Mouse (Mus musculus) neural tube, embryonic 13.5 days (tissue): ENCODE measurements around the gene Mafk. TPM values are rescaled to one million over a fixed set of nuclear protein-coding genes. Genes with fewer than 3 reads are reported as not detected.

Experiments used
- ATAC-seq: fragments of 200-750 bp; cut with Nextera tagmentation; 2 replicates; pipeline ENCODE4 v1.8.0; 2017; ENCODE audit warnings: low read depth, mild to moderate bottlenecking, moderate TSS enrichment, moderate library complexity
- H3K27ac ChIP-seq: fragments of 300-500 bp; sonication (generic); replicated peaks from 2 replicates; pipeline ENCODE4 v1.5.1; 2015; ENCODE audit warnings: moderate library complexity, mild to moderate bottlenecking, inconsistent platforms
- H3K27me3 ChIP-seq: fragments of 300-500 bp; sonication (generic); 2 replicates; pipeline ENCODE4 v1.6.1; 2015; ENCODE audit warnings: mild to moderate bottlenecking, inconsistent platforms
- H3K36me3 ChIP-seq: fragments of 300-500 bp; sonication (generic); 2 replicates; pipeline ENCODE4 v1.6.1; 2015; ENCODE audit warnings: mild to moderate bottlenecking, inconsistent platforms
- H3K4me1 ChIP-seq: fragments of 300-500 bp; sonication (generic); replicated peaks from 2 replicates; pipeline ENCODE4 v1.6.1; 2015; ENCODE audit warnings: inconsistent platforms
- H3K4me2 ChIP-seq: fragments of 300-500 bp; sonication (generic); 2 replicates; pipeline ENCODE4 v1.6.1; 2015; ENCODE audit warnings: inconsistent platforms, mild to moderate bottlenecking, moderate library complexity
- H3K4me3 ChIP-seq: fragments of 300-500 bp; sonication (generic); 2 replicates; pipeline ENCODE4 v1.5.1; 2015; ENCODE audit warnings: mild to moderate bottlenecking, inconsistent platforms
- H3K9ac ChIP-seq: fragments of 300-500 bp; sonication (generic); 2 replicates; pipeline ENCODE4 v1.6.1; 2015; ENCODE audit warnings: moderate library complexity, mild to moderate bottlenecking, inconsistent platforms
- H3K9me3 ChIP-seq: fragments of 300-500 bp; sonication (generic); 2 replicates; pipeline ENCODE4 v1.6.1; 2016; ENCODE audit warnings: inconsistent platforms
- WGBS: fragments of 180-500 bp; shearing (Covaris S2); methylation state at CpG from one replicate; pipeline ENCODE4 v1.1.7; 2015; 5-methylcytosine and 5-hydroxymethylcytosine counted together
- polyA plus RNA-seq: library from polyadenylated mRNA; unstranded; fragments of >200 nt; fragmentation: Nextera tagmentation; extraction: Ambion mirVana; gene quantifications from 2 replicates; pipeline ENCODE4 v1.2.1, GENCODE M21; 2015

The Mafk gene
- polyA plus RNA-seq, 1 experiment from 2014 or later = 12.1 TPM

DNA sequence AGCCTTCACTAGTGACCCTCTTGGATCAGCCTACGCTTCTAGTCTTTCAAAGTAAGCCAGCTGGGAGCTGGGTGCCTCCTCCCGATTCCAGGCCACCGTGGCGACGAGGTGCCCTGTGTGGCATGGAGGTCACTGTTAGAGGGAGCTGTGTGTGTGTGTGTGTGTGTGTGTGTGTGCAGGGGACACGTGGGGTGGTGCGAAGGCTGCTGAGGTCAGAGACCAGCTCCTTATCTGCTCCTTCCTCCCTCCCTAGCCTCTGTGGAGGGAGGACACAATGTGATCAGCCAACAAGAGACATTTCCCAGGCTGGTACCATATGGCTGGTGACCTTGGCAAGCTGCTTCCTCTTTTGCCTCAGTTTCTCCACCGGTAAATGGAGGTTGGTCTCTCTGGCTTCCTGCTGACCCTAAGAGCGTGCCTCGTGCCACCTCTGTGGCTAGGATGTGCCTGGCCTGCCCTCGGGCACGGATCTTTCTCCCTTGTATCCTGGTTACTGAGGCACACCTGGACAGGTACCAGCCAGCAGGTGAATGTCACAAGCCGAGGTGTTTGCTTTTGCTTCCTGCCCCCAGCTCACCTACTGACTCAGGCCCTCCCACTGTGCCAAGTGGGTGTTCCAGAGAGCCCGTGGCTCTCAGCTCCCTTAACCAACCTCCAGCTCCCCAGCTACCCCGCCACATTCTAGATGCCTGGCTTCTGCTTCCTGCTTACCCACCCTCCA lies 20.5 kb downstream of the Mafk start:
- H3K4me1 ChIP-seq = no peaks in the 10 kb centered on the region
- no peak for ATAC-seq
- peaks cover 40% of the 10 kb centered on the region for H3K27me3 ChIP-seq
- H3K9me3 ChIP-seq = no peaks in the 10 kb centered on the region
- no peak overlapping the region for H3K27ac ChIP-seq
- H3K4me2 ChIP-seq = no peak overlapping the region
- H3K4me3 ChIP-seq = no peak overlapping the region
- no peak overlapping the region for H3K9ac ChIP-seq
- 79% methylated on average over 15 of the region's 15 CpGs for WGBS
- no peaks in the 10 kb centered on the region for H3K36me3 ChIP-seq

DNA sequence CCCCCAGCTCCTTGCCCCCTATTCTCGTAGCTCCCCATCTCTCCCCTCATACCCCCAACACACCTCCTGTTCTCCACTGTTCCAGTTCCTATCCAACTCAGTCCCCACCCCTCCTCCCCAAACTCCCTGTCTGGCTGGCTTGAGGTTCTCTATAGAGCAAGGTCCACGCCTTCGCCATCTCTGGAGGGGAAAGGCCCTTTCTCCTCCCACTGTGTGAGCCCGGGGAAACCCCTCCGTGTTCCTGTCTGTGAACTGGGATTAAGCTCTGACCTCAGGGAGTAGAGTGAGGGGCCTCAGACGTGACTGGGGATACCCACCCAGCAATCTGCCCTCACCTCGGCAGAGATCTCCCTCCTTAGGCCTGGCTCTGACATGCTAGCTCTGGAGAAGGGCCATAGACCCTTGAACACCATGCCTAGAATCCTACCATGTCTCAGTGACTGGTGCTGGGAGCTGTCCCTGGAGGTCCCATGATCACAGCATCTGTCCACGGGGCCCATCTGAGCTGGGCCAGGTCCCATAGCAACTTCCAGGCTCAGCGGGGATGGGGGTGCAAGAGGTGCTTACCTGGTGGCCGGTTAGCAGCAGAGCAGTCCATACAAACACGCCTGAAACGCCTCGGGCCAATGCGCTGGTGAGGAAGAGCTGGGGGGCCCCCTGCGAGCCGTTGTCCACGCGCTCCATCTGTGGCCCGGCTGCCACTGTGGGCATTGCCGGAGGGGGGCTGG lies 21.2 kb downstream of the Mafk start:
- no peaks in the 10 kb centered on the region for H3K36me3 ChIP-seq
- H3K9me3 ChIP-seq = no peaks in the 10 kb centered on the region
- H3K4me1 ChIP-seq = no peaks in the 10 kb centered on the region
- H3K27me3 ChIP-seq = peaks cover 40% of the 10 kb centered on the region
- no peak overlapping the region for H3K4me2 ChIP-seq
- WGBS = 74% methylated on average over 20 of the region's 20 CpGs
- H3K9ac ChIP-seq = no peak overlapping the region
- no peak overlapping the region for H3K27ac ChIP-seq
- no peak overlapping the region for H3K4me3 ChIP-seq
- no peak for ATAC-seq

DNA sequence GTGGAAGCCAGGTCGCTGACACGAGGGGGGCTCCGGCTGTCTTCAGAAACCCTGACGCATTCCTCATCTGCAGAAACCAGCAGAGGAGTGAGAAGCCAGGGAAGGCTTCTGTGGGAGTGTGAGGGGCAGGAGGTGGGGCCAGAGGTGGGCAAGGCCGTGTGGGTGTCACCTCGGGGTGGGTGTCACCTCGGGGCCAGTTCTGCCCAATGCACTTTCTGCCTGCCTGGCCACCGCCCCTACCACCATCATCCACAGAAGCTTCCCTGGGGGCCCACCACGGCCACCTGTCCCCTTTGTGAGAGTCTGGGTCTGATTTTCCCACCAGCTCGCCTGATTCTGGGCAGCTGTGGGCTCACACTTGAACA lies 21.8 kb downstream of the Mafk start:
- Histone ChIP-seq H3K4me3 (no peak overlapping the region), H3K27me3 (peaks cover 40% of the 10 kb centered on the region), H3K27ac (no peak overlapping the region), H3K4me2 (no peak overlapping the region), H3K9ac (no peak overlapping the region), H3K4me1 (no peaks in the 10 kb centered on the region), H3K36me3 (no peaks in the 10 kb centered on the region), H3K9me3 (no peaks in the 10 kb centered on the region)
- ATAC-seq = no peak
- 37% methylated on average over 10 of the region's 10 CpGs for WGBS

DNA sequence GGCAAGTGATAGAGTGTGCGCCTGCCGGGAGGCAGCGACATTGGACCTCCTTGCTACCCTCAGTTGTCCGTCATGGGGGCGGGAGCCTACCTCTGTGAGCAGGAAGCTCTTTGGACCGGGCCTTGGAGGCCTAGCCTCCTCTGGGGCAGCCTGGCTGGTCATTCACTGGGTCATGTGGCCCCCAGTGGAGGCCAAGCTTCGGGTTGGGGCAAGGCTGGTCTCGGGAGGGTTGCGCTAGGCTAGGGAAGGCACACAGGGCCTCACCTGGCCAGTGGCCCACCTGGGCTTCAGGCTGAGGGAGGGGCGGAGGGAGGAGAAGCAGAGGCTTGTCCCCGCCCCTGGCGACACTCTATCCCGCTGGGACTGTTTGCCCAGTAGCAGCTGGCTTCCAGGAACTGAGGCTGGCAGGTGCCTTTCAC lies 22.7 kb downstream of the Mafk start:
- Histone ChIP-seq H3K4me3 (no peak overlapping the region), H3K4me1 (no peaks in the 10 kb centered on the region), H3K4me2 (no peak overlapping the region), H3K9me3 (no peaks in the 10 kb centered on the region), H3K27me3 (peaks cover 40% of the 10 kb centered on the region), H3K9ac (no peak overlapping the region), H3K36me3 (no peaks in the 10 kb centered on the region), H3K27ac (no peak overlapping the region)
- ATAC-seq = no peak
- WGBS = 12% methylated on average over 9 of the region's 13 CpGs

DNA sequence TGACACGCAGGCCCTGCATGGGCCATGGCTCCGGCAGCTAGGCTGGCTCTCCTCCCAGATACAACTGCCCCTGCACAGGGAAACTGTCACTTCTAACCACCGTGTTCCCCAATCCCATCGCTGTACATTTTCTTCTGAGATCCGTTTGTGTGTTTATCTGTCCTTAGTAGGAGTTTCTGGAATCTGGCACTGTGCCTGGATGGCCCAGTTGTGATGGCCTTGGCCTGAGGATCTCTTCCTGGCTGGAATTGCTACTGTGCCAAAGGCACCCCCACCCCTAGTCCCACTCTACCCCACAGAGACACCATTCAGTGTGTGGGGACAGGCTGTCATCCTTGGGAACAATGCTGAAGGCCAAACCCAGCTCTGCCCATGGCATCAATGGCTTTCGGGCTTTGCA lies 24.7 kb downstream of the Mafk start:
- Histone ChIP-seq H3K36me3 (peaks cover 6% of the 10 kb centered on the region; the same call in 1 of the 2 replicates), H3K9me3 (no peaks in the 10 kb centered on the region), H3K9ac (no peak overlapping the region), H3K4me1 (no peaks in the 10 kb centered on the region), H3K4me3 (no peak overlapping the region), H3K27ac (no peak overlapping the region), H3K4me2 (no peak overlapping the region), H3K27me3 (peaks cover 40% of the 10 kb centered on the region)
- ATAC-seq = no peak
- 79% methylated on average over 6 of the region's 6 CpGs for WGBS

DNA sequence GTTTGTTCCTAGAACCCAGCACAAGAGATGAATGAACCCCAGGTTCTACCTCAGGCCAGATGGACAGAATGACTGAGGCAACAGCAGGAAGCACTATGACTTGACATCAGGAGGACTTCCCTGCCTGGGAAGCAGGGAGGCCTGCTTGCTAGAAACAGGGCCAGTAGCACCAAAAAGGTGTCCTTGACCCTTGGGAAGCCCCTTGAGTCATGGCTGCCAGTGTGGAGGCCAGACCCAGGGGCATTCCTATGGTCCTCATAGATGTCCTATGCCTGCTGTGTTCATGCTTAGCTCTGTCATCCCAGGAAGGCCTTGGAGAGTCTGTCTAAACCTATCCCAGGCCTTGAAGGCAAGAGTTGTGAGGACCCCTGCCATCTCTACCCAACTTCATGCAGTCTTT lies 25.1 kb downstream of the Mafk start:
- H3K27ac ChIP-seq = no peak overlapping the region
- H3K27me3 ChIP-seq = peaks cover 40% of the 10 kb centered on the region

DNA sequence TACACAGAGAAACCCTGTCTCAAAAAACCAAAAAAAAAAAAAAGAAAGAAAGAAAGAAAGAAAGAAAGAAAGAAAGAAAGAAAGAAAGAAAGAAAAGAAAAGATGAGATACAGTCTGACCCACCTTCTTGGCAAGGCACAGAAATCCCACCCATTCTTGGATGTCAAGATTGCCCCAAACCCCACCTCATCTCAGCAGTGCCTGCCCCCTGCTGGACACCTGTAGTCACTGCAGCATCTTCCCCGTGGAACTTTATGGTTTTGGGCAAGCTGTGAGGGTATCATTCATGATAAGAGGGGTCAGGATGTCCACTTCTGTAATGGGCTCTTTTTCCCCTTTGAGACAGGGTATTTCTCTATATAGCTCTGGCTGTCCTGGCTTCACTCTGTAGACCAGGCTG lies 26.0 kb downstream of the Mafk start:
- no peak for ATAC-seq
- Histone ChIP-seq H3K9ac (no peak overlapping the region), H3K4me1 (peaks cover 5% of the 10 kb centered on the region; the same call in 1 of the 2 replicates), H3K4me3 (no peak overlapping the region), H3K27ac (no peak overlapping the region), H3K36me3 (peaks cover 15% of the 10 kb centered on the region), H3K27me3 (peaks cover 36% of the 10 kb centered on the region), H3K9me3 (no peaks in the 10 kb centered on the region), H3K4me2 (no peak overlapping the region)
- 10% methylated on average over 1 of the region's 1 CpGs for WGBS

More for the DNA sequence above, 25.1 kb downstream of the Mafk start:
- Histone ChIP-seq H3K4me2 (no peak overlapping the region), H3K36me3 (peaks cover 7% of the 10 kb centered on the region), H3K4me1 (no peaks in the 10 kb centered on the region), H3K4me3 (no peak overlapping the region), H3K9me3 (no peaks in the 10 kb centered on the region), H3K9ac (no peak overlapping the region)
- no peak for ATAC-seq

DNA sequence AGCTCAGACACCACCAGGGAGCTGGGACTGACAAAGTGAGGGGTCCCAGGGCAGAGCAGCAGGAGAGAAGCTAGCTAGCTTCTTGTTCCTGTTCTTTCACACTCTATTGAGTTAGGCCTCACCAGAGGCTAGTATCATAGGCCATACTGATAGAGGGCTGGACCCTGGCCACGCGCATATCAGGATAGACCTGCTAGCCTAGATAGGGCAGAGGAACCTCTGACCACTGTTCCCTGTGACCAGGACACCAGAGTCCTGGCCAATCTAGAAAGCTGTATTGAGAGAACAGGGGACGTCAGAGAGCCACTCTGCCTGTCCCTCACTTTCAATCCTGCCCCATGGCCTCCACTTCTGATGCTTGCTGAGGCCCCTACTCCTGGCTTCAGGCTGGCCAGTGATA lies 26.7 kb downstream of the Mafk start:
- ATAC-seq = no peak
- H3K27me3 ChIP-seq = peaks cover 30% of the 10 kb centered on the region
- 82% methylated on average over 3 of the region's 3 CpGs for WGBS

DNA sequence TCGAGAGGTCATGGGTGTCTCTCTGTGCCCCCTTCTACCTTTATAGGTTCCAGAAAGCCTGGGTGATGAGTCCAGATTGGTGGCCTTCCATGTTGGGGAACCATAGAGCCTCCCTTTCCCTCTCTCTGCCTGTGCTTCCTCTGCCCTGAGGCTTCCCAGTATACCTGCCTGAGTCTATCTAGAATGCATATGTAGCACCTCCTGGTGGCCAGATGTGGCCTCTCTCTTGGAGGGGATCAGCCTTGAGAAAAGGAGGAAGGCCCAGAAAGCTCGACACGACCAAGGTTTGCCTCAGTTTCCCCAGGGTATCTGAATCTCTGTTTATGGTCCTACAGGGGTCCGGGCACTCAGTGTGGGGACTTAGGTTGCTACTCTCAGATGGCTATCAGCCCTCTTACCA lies 27.5 kb downstream of the Mafk start:
- Histone ChIP-seq H3K36me3 (peaks cover 30% of the 10 kb centered on the region), H3K27me3 (peaks cover 23% of the 10 kb centered on the region), H3K4me3 (no peak overlapping the region), H3K4me2 (no peak overlapping the region), H3K4me1 (peaks cover 7% of the 10 kb centered on the region; the same call in 1 of the 2 replicates), H3K27ac (no peak overlapping the region), H3K9ac (no peak overlapping the region), H3K9me3 (no peaks in the 10 kb centered on the region)
- WGBS = 49% methylated on average over 4 of the region's 4 CpGs
- ATAC-seq = no peak

More for the DNA sequence above, 26.7 kb downstream of the Mafk start:
- H3K4me1 ChIP-seq = peaks cover 7% of the 10 kb centered on the region; the same call in 1 of the 2 replicates
- no peak overlapping the region for H3K9ac ChIP-seq
- peaks cover 23% of the 10 kb centered on the region for H3K36me3 ChIP-seq
- H3K27ac ChIP-seq = no peak overlapping the region
- no peak overlapping the region for H3K4me3 ChIP-seq
- no peak overlapping the region for H3K4me2 ChIP-seq
- no peaks in the 10 kb centered on the region for H3K9me3 ChIP-seq

DNA sequence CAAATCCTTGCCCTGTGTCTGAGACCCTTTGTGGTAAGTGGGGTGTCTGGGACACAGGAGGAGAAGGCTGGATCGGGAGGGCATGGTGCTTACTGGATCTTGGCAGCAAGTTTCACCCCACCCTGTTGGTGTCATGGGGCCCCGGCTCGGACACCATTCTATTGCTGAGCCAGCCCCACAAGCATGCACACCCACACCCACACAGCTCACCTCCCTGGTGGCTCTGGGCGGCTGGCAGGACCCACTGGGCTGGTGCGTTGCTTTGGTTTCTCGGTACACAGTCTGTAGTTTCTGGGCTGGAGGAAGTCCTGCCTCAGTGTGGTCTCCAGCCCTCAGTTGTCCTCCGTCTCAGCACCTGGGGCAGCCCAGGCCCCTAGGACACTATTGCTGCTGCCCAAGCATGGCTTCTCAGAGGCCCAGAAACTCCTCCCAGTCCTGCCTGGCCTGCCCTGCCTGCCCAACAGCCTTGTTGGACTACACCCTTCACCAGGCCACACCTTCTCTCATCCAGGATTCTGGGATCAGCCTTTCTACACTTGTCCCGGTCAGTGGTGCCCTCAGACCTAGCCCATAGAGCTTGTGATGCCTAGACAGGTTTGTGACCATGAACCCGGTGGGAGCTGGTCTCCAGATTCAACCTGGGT lies 28.3 kb downstream of the Mafk start, which contains the start of gene Tmem184a:
TSS of gene Tmem184a (minus strand) at position 380 of the 644 bp plus-strand sequence.
- Histone ChIP-seq H3K4me2 (no peak within 1 kb of the TSS), H3K27ac (no peak within 1 kb of the TSS), H3K4me3 (no peak within 1 kb of the TSS), H3K36me3 (peaks cover 32% of the 10 kb centered on the region), H3K27me3 (peaks cover 15% of the 10 kb centered on the region), H3K9me3 (no peaks in the 10 kb centered on the region), H3K4me1 (peaks cover 7% of the 10 kb centered on the region; the same call in 1 of the 2 replicates), H3K9ac (no peak within 1 kb of the TSS)
- whole genome bisulfite sequencing = 88% methylated on average over 9 of the region's 9 CpGs
- ATAC-seq = no peak

DNA sequence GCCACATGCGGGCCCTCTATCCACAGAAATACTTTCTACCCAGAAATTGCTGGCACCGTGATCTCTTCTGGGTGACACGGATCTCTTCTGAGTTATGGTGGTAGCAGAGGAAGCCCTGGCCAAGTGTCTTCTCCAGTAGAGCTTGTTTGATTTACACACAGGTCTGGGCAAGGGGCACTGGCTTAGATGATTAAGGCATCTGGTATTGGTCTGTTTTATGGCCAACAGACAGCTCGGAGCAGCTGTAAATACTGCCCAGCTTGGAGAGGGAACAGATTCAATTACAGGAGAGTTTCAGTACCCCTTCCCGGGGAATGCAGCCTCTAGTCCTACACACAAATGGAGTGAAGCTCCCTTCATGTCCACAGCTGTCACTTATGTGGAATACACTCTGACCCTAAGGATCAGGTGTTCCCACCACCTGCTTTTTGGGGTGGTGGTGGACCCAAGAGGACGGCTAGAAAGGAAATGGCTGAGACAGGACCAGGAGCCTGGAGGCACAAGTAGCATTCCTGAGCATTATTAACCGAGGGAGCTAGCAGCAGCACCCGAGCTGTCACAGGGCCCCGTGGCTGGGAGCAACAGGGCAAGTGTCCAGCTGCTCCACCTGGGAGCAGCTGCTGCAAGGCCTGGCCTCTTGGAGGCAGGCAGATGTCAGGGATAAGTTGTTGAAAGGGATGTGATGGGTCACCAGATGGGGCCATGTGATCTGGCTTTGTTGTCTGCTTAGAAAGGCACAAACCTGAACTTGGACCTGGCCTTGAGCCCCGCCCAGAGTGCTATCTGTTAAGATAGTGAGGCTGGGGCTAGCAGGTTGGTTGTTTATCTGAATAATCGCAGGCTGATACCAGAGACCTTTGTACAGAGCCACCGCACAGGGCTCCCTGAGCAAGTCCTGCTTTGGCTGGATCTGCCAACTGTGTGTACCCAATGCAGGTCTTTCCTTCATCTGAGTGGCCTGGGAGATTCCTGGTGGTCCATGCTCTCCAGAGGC lies 30.4 kb downstream of the Mafk start:
- Histone ChIP-seq H3K9ac (0 out of 2 replicates have a peak overlapping the region, but pooled peaks have one; percentile 19), H3K4me3 (no peak overlapping the region), H3K27ac (no peak overlapping the region; the same call in 1 of the 2 replicates), H3K9me3 (no peaks in the 10 kb centered on the region), H3K4me1 (peaks cover 19% of the 10 kb centered on the region), H3K27me3 (no peaks in the 10 kb centered on the region), H3K4me2 (no peak overlapping the region), H3K36me3 (peaks cover 32% of the 10 kb centered on the region)
- no peak for ATAC-seq
- 77% methylated on average over 12 of the region's 12 CpGs for WGBS
